Mouse (Mus musculus): ENCODE data around the gene Masp1. TPM values are rescaled to one million over a fixed set of nuclear protein-coding genes. Genes with fewer than 3 reads are reported as not detected.

Gene Masp1
- polyA plus RNA-seq, 1 experiment, result 0.80 TPM

GRCm38 (mm10) chr16:23419565-23420085 is 101.0 kb downstream of the Masp1 start:
- WGBS, result 76% methylated on average over 8 of the region's 8 CpGs
- TF ChIP-seq POLR2A (IDR thresholded peaks at IDR 0.05; ENCODE audit: control insufficient read depth, extremely low read depth, insufficient read depth, low read length, poor library complexity) (no peak), CTCF (IDR thresholded peaks at IDR 0.05; ENCODE audit: borderline replicate concordance, control insufficient read depth, extremely low read depth, insufficient read depth, low read length, poor library complexity) (no peak)
- no peak for DNase-seq

GRCm38 (mm10) chr16:23417456-23418240 is 103.0 kb downstream of the Masp1 start:
- H3K36me3 ChIP-seq (ENCODE audit: control insufficient read depth, insufficient read depth, low read length), result no peaks in the 10 kb centered on the region
- no peak overlapping the region for H3K4me3 ChIP-seq (ENCODE audit: control insufficient read depth, insufficient read depth, low read length)
- no peaks in the 10 kb centered on the region for H3K27me3 ChIP-seq (ENCODE audit: control insufficient read depth, insufficient read depth, low read length)
- H3K4me1 ChIP-seq (replicated peaks; ENCODE audit: control insufficient read depth, insufficient read depth, low read length), result no peaks in the 10 kb centered on the region; the same call in none of the 2 replicates
- no peak overlapping the region for H3K27ac ChIP-seq (ENCODE audit: control insufficient read depth, insufficient read depth, low read length)
- no peak for DNase-seq
- no peak for TF ChIP-seq POLR2A (IDR thresholded peaks at IDR 0.05; ENCODE audit: control insufficient read depth, extremely low read depth, insufficient read depth, low read length, poor library complexity)
- WGBS, result 89% methylated on average over 13 of the region's 13 CpGs

More at GRCm38 (mm10) chr16:23419565-23420085, 101.0 kb downstream of the Masp1 start:
- H3K4me3 ChIP-seq (ENCODE audit: control insufficient read depth, insufficient read depth, low read length), result no peak overlapping the region
- no peaks in the 10 kb centered on the region for H3K36me3 ChIP-seq (ENCODE audit: control insufficient read depth, insufficient read depth, low read length)
- H3K27me3 ChIP-seq (ENCODE audit: control insufficient read depth, insufficient read depth, low read length), result no peaks in the 10 kb centered on the region
- H3K27ac ChIP-seq (ENCODE audit: control insufficient read depth, insufficient read depth, low read length), result no peak overlapping the region
- no peaks in the 10 kb centered on the region; the same call in 1 of the 2 replicates for H3K4me1 ChIP-seq (replicated peaks; ENCODE audit: control insufficient read depth, insufficient read depth, low read length)

GRCm38 (mm10) chr16:23416657-23417293 is 103.8 kb downstream of the Masp1 start:
- TF ChIP-seq POLR2A (IDR thresholded peaks at IDR 0.05; ENCODE audit: control insufficient read depth, extremely low read depth, insufficient read depth, low read length, poor library complexity) (no peak), CTCF (IDR thresholded peaks at IDR 0.05; ENCODE audit: borderline replicate concordance, control insufficient read depth, extremely low read depth, insufficient read depth, low read length, poor library complexity) (no peak)

GRCm38 (mm10) chr16:23416261-23416656 is 104.4 kb downstream of the Masp1 start:
- Histone ChIP-seq H3K27ac (ENCODE audit: control insufficient read depth, insufficient read depth, low read length) (no peak overlapping the region), H3K36me3 (ENCODE audit: control insufficient read depth, insufficient read depth, low read length) (no peaks in the 10 kb centered on the region), H3K4me3 (ENCODE audit: control insufficient read depth, insufficient read depth, low read length) (no peak overlapping the region), H3K4me1 (replicated peaks; ENCODE audit: control insufficient read depth, insufficient read depth, low read length) (no peaks in the 10 kb centered on the region; the same call in none of the 2 replicates), H3K27me3 (ENCODE audit: control insufficient read depth, insufficient read depth, low read length) (no peaks in the 10 kb centered on the region)
- WGBS, result 64% methylated on average over 10 of the region's 10 CpGs
- no peak for TF ChIP-seq CTCF (IDR thresholded peaks at IDR 0.05; ENCODE audit: borderline replicate concordance, control insufficient read depth, extremely low read depth, insufficient read depth, low read length, poor library complexity)
- no peak for TF ChIP-seq POLR2A (IDR thresholded peaks at IDR 0.05; ENCODE audit: control insufficient read depth, extremely low read depth, insufficient read depth, low read length, poor library complexity)
- DNase-seq, result no peak

More at GRCm38 (mm10) chr16:23416657-23417293, 103.8 kb downstream of the Masp1 start:
- WGBS, result 81% methylated on average over 9 of the region's 9 CpGs
- no peaks in the 10 kb centered on the region for H3K36me3 ChIP-seq (ENCODE audit: control insufficient read depth, insufficient read depth, low read length)
- H3K27me3 ChIP-seq (ENCODE audit: control insufficient read depth, insufficient read depth, low read length), result no peaks in the 10 kb centered on the region
- no peak for DNase-seq
- H3K4me3 ChIP-seq (ENCODE audit: control insufficient read depth, insufficient read depth, low read length), result no peak overlapping the region
- H3K4me1 ChIP-seq (replicated peaks; ENCODE audit: control insufficient read depth, insufficient read depth, low read length), result no peaks in the 10 kb centered on the region; the same call in none of the 2 replicates
- no peak overlapping the region for H3K27ac ChIP-seq (ENCODE audit: control insufficient read depth, insufficient read depth, low read length)

GRCm38 (mm10) chr16:23412930-23413329 is 107.7 kb downstream of the Masp1 start:
- no peak for DNase-seq
- H3K27me3 ChIP-seq (ENCODE audit: control insufficient read depth, insufficient read depth, low read length), result no peaks in the 10 kb centered on the region
- no peaks in the 10 kb centered on the region; the same call in 1 of the 2 replicates for H3K4me1 ChIP-seq (replicated peaks; ENCODE audit: control insufficient read depth, insufficient read depth, low read length)
- no peaks in the 10 kb centered on the region for H3K36me3 ChIP-seq (ENCODE audit: control insufficient read depth, insufficient read depth, low read length)
- no peak overlapping the region for H3K4me3 ChIP-seq (ENCODE audit: control insufficient read depth, insufficient read depth, low read length)
- TF ChIP-seq POLR2A (IDR thresholded peaks at IDR 0.05; ENCODE audit: control insufficient read depth, extremely low read depth, insufficient read depth, low read length, poor library complexity) (no peak), CTCF (IDR thresholded peaks at IDR 0.05; ENCODE audit: borderline replicate concordance, control insufficient read depth, extremely low read depth, insufficient read depth, low read length, poor library complexity) (no peak)
- no peak overlapping the region for H3K27ac ChIP-seq (ENCODE audit: control insufficient read depth, insufficient read depth, low read length)
- 81% methylated on average over 6 of the region's 6 CpGs for WGBS

GRCm38 (mm10) chr16:23403008-23403755 is 117.4 kb downstream of the Masp1 start:
- TF ChIP-seq POLR2A (IDR thresholded peaks at IDR 0.05; ENCODE audit: control insufficient read depth, extremely low read depth, insufficient read depth, low read length, poor library complexity) (no peak), CTCF (IDR thresholded peaks at IDR 0.05; ENCODE audit: borderline replicate concordance, control insufficient read depth, extremely low read depth, insufficient read depth, low read length, poor library complexity) (no peak)
- Histone ChIP-seq H3K4me1 (replicated peaks; ENCODE audit: control insufficient read depth, insufficient read depth, low read length) (peaks cover 11% of the 10 kb centered on the region), H3K27ac (ENCODE audit: control insufficient read depth, insufficient read depth, low read length) (no peak overlapping the region), H3K27me3 (ENCODE audit: control insufficient read depth, insufficient read depth, low read length) (no peaks in the 10 kb centered on the region), H3K4me3 (ENCODE audit: control insufficient read depth, insufficient read depth, low read length) (no peak overlapping the region), H3K36me3 (ENCODE audit: control insufficient read depth, insufficient read depth, low read length) (no peaks in the 10 kb centered on the region)
- peak; percentile 84 for DNase-seq
- WGBS, result 63% methylated on average over 8 of the region's 8 CpGs

Measured in thymus, adult 2 months (tissue).